Mouse (Mus musculus) frontal cortex, postnatal 14 days (tissue): ENCODE measurements at regions not wholly inside any gene's neighbourhood (a gene's known extent, or its start where the extent isn't known, plus 50 kb on each side); places are given as distances from the start of the nearest gene placed in this dataset.
"Not testable (repeated sequence)": the region's sequence is repeated elsewhere in the genome, so short reads cannot be mapped to it uniquely, and the experiment has no call there.

Experiments used
- DNase-seq, 2 experiments: peaks; one replicate each; pipeline ENCODE4 v3.0.0; 2022; ENCODE audit warnings: low spot score in 2 of 2

DNA sequence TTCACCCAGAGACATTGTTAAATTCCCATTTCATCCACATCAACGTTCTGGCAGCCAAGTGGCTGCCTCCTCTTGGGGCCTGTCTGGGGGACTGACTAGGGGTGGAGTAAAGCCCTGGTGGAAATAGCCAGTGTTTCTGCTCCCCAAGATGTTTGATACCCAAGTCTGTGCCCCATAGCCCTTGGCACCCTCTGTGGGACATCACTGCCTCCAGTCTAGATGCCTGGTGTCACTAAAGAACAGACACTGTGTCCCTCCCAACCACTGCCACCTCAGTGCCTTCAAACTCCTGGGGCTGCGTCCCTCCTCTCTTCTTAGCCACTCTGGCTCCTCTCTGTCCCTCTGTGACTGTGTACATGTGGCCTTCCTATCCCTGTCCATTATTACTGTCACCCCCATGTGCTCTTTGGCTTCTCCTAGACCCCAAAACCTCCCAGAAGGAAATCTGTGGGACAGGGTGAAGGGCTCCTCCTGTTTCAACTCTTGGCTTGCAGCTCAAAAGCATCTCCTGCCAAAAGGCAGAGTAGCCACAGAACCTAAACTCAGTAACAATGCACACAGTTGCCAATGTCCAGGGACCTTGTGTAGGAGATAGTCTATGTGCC, 224.8 kb upstream of the Irx4 start:
- no peak for DNase-seq

DNA sequence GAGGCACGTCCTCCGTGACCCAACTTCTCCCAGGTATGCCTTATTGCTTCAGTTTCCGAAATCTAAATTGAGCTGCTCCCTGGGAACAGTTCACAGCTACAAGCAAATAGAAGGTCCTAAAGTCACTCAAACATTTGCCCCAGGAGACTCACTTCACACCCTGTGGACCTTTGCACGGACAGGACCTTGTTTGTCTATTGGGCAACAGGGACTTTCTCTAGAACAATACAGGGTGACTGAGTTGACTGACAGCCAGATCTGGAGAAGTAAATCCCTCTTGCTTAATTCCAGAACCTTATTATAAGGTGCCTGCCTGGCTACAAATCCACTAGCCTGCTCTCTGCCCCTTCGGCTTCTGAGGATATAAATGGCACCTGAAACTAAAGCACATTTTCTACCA, 220.5 kb upstream of the Irx4 start:
- DNase-seq, result no peak

GRCm38 (mm10) chr13:73041233-73042040, 218.8 kb upstream of the Irx4 start:
- DNase-seq, result no peak

DNA sequence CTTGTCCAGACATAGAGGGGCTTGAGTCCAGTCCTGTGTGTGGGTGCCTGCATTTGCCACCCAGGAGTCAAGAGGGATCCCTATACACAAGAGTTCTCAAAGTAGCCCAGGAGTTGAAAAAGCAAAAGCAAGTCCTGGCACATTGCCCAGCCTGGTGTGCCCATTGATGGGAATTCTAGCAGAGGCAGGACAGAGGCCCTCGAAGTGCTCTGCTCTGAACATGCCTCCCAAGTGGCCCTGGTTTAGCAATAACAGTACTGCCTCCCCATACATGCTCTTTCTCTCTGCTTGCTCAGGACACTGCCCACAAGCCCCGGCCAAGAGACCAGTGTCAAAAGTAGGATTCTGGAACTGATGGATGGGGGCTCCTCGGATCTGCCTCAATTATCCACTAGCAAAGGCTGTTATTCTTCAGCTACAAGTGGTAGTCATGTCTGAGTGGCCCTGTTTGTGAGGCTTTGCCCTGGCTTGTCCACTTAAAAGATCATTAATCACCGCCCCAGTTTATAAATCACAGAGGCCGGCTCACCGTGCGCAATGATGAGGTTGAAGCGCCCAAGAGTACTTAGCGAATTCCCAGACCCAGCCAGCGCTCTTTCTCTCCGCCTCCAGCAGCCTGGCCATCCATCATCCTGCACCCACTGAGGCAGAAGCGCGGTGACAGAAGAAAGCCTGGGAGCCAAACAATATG, 190.3 kb upstream of the Irx4 start:
- no peak for DNase-seq

DNA sequence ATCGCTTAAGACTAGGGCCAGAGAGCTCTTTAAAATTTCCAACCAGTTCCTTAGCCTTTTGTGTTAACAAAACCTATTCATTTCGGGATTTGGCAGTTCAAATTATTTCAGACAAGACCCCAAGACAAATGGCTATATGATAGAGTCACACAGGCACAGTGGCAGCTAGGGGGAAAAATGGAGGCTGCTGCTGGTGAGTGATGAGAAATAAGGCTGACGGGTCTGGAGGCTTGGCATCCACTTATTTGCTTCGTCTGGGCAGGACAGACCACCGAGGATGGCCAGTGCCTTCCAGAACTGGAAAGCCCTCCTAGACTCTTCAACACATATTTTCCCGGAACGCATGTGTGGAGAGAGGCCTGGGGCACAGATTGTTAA, 189.8 kb upstream of the Irx4 start:
- DNase-seq, result no peak

DNA sequence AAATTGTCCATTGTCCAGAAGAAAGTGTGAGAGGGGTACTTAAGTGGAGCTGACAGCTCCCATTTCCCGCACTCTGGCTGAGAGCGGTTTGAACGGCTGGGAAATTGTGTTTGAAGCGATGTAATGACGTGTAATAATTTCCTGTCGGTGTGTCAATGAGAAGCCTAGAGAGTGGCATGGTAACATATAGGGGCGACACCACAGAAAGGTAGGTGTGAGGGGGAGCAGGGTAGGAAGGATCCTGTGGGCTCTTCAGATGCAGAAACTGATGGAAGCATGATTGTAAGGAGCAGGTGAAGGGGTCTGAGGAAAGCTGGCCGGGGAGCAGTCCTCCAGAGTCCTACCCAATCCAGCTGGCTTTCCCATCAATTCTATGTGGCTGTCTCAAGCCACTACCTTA, 189.2 kb upstream of the Irx4 start:
- no peak for DNase-seq

DNA sequence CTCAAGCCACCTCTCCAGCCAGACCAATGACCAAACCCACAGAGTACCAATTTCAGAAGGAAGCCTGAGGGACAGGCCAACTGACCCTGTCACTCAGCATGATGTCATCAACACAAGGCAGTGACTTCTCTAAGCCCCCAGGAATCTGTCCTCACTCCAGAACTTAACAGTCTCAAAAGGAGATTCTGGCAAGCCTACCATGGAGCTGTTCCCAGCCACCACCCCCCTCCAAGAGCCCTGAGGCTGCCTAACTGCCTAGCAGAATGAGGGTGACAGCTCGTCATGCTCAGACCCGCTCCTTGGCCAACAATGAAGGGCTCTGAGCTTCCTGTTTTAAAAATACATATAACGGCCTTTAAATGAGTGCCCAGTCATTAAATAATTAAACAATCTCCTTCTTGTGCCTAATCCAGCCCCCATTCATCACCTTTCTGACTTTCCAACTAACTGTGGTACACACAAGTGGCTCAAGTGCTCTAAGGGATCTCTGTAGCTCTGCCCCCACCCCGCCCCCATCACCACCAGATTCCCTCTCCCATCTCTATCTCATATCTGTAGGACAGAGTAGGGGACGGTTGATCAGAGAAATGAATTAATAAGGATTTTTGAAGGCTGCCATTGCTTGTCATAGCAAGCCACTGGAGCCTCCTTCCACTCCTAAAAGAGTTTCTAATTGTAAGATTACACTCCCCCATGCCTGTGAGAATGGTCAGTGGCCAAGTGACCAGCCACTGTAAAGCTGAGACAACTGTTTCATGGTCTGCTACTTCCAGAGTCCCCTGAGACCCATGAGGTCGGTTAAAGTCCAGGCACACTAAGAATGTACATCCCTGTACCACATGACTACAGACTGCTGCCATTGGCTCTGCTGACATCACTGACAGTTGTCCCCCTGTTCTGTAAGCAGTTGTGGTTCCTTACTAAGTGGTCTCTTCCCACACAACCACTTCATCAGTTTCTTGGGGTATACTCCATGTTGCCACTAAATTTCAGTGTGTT, 188.1 kb upstream of the Irx4 start:
- no peak for DNase-seq

GRCm38 (mm10) chr13:73077866-73078430, 182.3 kb upstream of the Irx4 start:
- no peak for DNase-seq

DNA sequence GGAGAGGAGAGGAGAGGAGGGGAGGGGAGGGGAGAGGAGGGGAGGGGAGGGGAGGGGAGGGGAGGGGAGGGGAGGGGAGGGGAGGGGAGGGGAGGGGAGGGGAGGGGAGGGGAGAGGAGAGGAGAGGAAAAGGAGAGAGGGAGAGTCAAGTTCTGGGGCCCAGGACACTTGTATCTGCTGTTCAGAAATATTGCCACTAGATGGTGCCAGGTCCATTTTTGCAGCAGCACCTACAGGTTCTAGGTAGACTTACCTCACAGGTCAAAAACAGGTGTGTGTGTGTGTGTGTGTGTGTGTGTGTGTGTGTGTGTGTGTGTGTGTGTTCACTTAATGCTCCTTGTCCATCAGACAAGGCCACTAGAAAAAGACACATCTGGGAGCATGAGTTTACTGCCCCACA, 172.5 kb upstream of the Irx4 start:
- not testable (repeated sequence) for DNase-seq

DNA sequence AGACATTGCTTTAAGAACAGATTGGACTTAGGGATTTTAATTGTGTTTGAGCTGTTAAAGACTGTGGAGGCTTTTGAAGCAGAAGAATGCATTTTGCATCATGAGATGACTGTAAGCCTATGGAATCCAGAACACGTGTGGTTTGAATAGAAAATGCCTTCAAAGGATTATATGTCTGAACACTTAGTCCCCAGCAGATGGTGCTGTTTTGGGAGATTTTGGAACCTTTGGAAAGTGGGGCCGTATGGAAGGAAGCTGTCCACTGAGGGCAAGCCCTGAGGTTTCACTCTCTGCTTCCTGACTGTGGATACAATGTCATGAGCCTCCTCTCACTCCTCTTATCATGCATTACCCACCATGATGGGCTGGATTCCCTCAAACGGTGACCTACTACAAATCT, 168.4 kb upstream of the Irx4 start:
- DNase-seq, result no peak

DNA sequence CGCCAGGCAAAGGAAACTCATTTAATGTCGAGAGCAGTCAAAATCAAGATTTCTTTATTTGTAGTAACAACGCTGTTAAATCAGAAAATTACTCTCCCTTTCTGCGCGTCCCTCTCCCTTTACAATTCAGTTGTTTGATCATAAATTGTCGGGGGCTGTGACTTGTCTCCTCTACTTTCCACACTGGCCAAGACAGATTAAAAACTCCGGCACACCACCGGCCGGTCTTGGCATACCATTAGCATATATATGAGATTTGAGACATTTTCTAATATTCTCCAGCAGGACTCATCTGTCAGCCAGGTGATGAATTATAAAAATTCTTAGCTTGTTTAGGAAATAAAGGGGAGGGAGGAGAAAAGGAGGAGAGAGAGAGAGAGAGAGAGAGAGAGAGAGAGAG, 162.8 kb upstream of the Irx4 start:
- DNase-seq, result no peak

- no peak for DNase-seq
Observed at GRCm38 (mm10) chr13:73099407-73099806, 160.9 kb upstream of the Irx4 start.

GRCm38 (mm10) chr13:73107250-73107993, 152.9 kb upstream of the Irx4 start:
- no peak for DNase-seq

DNA sequence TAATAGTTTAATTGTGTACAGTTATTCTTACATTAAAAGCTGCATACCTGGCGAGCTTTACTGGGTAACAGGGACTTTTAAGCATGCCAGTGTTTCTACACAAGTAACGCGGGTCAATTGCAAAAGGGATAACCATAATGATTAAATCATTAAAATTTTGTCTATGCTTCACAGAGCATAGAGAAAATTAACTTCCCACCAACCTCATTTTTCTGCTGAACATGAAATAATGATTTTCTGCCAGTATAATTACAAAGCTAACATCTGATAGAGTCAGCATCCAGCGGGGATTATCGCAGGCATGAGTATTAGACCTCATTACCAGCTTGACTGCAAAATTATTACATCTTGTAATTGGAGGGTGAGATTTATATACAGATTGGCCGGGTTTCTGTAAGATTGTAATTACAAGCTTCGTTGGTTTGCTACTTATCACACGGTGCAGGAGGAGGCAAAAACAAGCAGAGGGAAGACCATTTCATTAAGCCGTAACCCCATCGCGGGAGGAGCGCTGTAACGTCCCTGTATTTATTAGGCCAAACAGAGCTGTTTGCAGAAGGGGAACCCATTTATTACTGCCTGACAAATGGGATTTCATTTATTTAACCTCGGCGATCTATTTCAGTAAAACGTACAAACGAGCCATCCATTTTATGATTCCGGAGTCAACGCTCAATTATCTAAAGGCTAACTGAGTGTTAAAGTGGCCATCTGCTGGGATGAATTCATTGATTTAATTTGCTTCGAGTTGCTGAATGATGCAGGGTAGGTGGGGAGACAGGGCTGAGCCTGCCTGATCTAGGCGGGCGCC, 143.3 kb upstream of the Irx4 start:
- no peak for DNase-seq

DNA sequence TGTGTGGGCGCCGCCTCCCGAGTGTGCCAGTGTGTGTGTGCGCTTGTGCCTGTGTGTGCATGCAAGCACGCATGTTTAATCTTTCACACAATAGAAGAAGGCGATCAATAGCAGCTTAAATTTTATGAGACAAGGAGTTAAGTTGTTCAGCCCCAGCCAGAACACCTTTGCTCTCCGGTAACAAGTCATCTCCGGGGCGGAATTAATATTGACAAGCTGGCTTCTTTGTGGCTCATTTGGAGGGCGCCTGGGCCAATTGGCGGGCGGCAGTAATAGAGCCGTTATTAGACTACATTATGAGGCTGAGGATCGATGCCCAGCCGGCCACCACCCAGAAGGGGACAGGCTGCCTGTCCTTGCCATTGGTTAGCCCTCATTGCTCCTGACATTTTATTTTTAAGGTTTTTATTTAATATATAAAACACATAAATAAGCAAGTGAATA, 142.6 kb upstream of the Irx4 start:
- peak in 1 of 2 experiments; percentile 10 for DNase-seq

- no peak for DNase-seq
Observed at GRCm38 (mm10) chr13:73122945-73123344, 137.3 kb upstream of the Irx4 start.

DNA sequence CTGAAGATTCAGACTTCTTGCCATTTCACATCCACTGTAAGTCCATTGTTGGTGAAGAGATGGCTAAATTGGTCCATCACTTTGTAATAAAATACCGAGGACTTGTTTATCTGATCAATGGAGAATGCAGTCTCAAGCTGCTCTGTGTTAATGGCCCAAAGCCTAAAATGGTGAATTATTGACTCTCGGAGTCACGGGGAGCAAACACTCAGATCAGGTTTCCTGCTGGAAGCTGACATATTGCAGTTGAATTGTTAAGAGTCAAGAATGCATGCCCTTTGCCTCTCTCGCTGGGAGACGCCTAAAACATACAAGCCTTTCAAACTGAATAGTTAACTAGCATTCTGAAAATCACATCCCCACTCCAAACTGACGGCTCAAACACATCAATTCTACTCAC, 129.0 kb upstream of the Irx4 start:
- no peak for DNase-seq

DNA sequence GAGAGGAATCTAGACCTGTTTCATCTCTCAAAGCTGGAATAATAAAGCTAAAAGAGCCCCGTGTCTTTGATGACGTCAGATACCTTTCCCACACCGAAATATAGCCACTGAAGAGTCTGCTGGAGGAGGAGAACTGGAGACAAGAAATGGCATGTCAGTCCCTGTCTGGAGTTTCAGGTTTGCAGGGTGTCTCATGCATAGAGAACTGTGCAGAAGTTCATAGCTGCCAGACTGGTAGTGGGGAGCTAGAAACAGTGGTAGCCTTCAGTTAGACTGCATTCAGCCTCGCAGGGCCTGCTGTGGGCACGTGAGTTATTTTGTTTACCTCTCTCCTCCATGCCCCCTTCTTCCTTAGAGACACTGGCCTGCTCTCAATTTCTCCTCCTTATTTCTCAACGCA, 127.5 kb upstream of the Irx4 start:
- no peak for DNase-seq

GRCm38 (mm10) chr13:73134929-73135328, 125.3 kb upstream of the Irx4 start:
- no peak for DNase-seq

- no peak for DNase-seq
Observed at GRCm38 (mm10) chr13:73141302-73141701, 119.0 kb upstream of the Irx4 start.
